Mouse (Mus musculus): ENCODE measurements around the gene Serpinf2.

- TF ChIP-seq GATA1 (IDR thresholded peaks at IDR 0.05; ENCODE audit: borderline replicate concordance, low read length) (no peak), FLI1 (IDR thresholded peaks at IDR 0.05; ENCODE audit: low read length) (no peak)
These were observed 25.0 kb upstream of the Serpinf2 start for GRCm38 (mm10) chr11:75464417-75464816.

All from megakaryocyte, embryonic 14.5 days (primary cell).